Mouse (Mus musculus) CH12.LX (cell line): Measurements from ENCODE around the gene Drap1. TPM values are rescaled to one million over a fixed set of nuclear protein-coding genes. Genes with fewer than 3 reads are reported as not detected.

ENCODE experiments used
- DNase-seq: peaks from one replicate; pipeline ENCODE4 v3.0.0-alpha.2; 2013; ENCODE audit errors: extremely low read depth
- H3K27ac ChIP-seq: 2 replicates; pipeline ENCODE4 v1.5.1; 2012; ENCODE audit warnings: low read depth, mild to moderate bottlenecking, control low read depth, moderate library complexity; ENCODE audit not compliant: insufficient read depth
- H3K27me3 ChIP-seq: replicated peaks from 2 replicates; pipeline ENCODE3; 2012; ENCODE audit warnings: inconsistent platforms
- H3K36me3 ChIP-seq, 2 experiments: replicated peaks in 1 of 2; 2 replicates each; pipeline versions ENCODE3 to v1.6.1; 2012; ENCODE audit warnings: inconsistent platforms in 1 of 2, low read length in 1 of 2, mild to moderate bottlenecking in 1 of 2, mixed read lengths in 1 of 2, moderate library complexity in 1 of 2; ENCODE audit not compliant: control insufficient read depth in 1 of 2, insufficient read depth in 1 of 2
- H3K4me1 ChIP-seq, 2 experiments: 2 replicates each; pipeline ENCODE4 v1.6.1; 2012; ENCODE audit warnings: inconsistent platforms in 1 of 2, moderate library complexity in 1 of 2; ENCODE audit not compliant: insufficient read depth in 2 of 2, control insufficient read depth in 1 of 2
- H3K4me2 ChIP-seq: 2 replicates; pipeline ENCODE4 v1.6.1; 2012; ENCODE audit warnings: low read depth, mild to moderate bottlenecking, control low read depth; ENCODE audit not compliant: poor library complexity, insufficient read depth, severe bottlenecking
- H3K4me3 ChIP-seq, 3 experiments: fragments of 150-350 bp in 1 of 3; sonication (generic) in 1 of 3; replicated peaks in 1 of 3; 2 replicates each; pipeline versions ENCODE3 to v1.5.1; 2011 to 2012; ENCODE audit warnings: low read depth in 2 of 3, low read length in 2 of 3, mild to moderate bottlenecking in 2 of 3, moderate library complexity in 2 of 3, control low read depth in 1 of 3, improper control_type of control experiment in 1 of 3, inconsistent platforms in 1 of 3, mixed read lengths in 1 of 3; ENCODE audit not compliant: poor library complexity in 1 of 3
- H3K79me2 ChIP-seq: replicated peaks from 2 replicates; pipeline ENCODE4 v1.6.1; 2012; ENCODE audit warnings: mild to moderate bottlenecking, moderate library complexity; ENCODE audit not compliant: control insufficient read depth, poor library complexity, insufficient read depth, severe bottlenecking; ENCODE audit errors: extremely low read depth
- H3K9ac ChIP-seq: 2 replicates; pipeline ENCODE4 v1.6.1; 2012; ENCODE audit warnings: low read depth, mild to moderate bottlenecking, control low read depth, moderate library complexity; ENCODE audit not compliant: insufficient read depth
- H3K9me3 ChIP-seq: replicated peaks from 2 replicates; pipeline ENCODE3; 2012; ENCODE audit warnings: low read length, inconsistent platforms, mixed read lengths
- ELF1 ChIP-seq: IDR thresholded peaks from 2 replicates; pipeline ENCODE4 v1.6.1; 2014; ENCODE audit warnings: low read depth, mild to moderate bottlenecking, inconsistent platforms, low read length, improper control_type of control experiment
- EP300 ChIP-seq: IDR thresholded peaks from 2 replicates; pipeline ENCODE4 v1.6.1; 2011; ENCODE audit warnings: low read length, improper control_type of control experiment
- GABPA ChIP-seq: IDR thresholded peaks from 2 replicates; pipeline ENCODE4 v1.6.1; 2012; ENCODE audit warnings: low read depth, low read length, improper control_type of control experiment, inconsistent platforms; ENCODE audit not compliant: insufficient replicate concordance
- HCFC1 ChIP-seq: IDR thresholded peaks from 2 replicates; pipeline ENCODE4 v1.6.1; 2012; ENCODE audit warnings: low read depth, mild to moderate bottlenecking, inconsistent platforms, low read length, improper control_type of control experiment
- IRF4 ChIP-seq: IDR thresholded peaks from 2 replicates; pipeline ENCODE4 v1.6.1; 2014; ENCODE audit warnings: low read depth, mild to moderate bottlenecking, inconsistent platforms, low read length, improper control_type of control experiment
- JUN ChIP-seq: IDR thresholded peaks from 2 replicates; pipeline ENCODE4 v1.6.1; 2011; ENCODE audit warnings: low read depth, mild to moderate bottlenecking, low read length, improper control_type of control experiment, moderate library complexity; ENCODE audit not compliant: insufficient read depth
- KAT2A ChIP-seq: IDR thresholded peaks from 2 replicates; pipeline ENCODE4 v1.6.1; 2012; ENCODE audit warnings: low read length, improper control_type of control experiment, inconsistent platforms; ENCODE audit not compliant: insufficient replicate concordance
- MAFK ChIP-seq: IDR thresholded peaks from 2 replicates; pipeline ENCODE4 v1.6.1; 2011; ENCODE audit warnings: low read length, improper control_type of control experiment; ENCODE audit not compliant: insufficient replicate concordance
- MAX ChIP-seq: IDR thresholded peaks from 2 replicates; pipeline ENCODE4 v1.6.1; 2011; ENCODE audit warnings: low read length, improper control_type of control experiment
- MXI1 ChIP-seq: IDR thresholded peaks from 2 replicates; pipeline ENCODE4 v1.6.1; 2011; ENCODE audit warnings: mild to moderate bottlenecking, low read depth, low read length, improper control_type of control experiment
- MYC ChIP-seq: IDR thresholded peaks from 2 replicates; pipeline ENCODE4 v1.6.1; 2011; ENCODE audit warnings: low read depth, mild to moderate bottlenecking, improper control_type of control experiment, low read length
- NELFE ChIP-seq: IDR thresholded peaks from 2 replicates; pipeline ENCODE4 v1.6.1; 2011; ENCODE audit warnings: low read depth, low read length, improper control_type of control experiment
- NRF1 ChIP-seq: IDR thresholded peaks from 2 replicates; pipeline ENCODE4 v1.6.1; 2014; ENCODE audit warnings: low read depth, mild to moderate bottlenecking, inconsistent platforms, low read length, improper control_type of control experiment, moderate library complexity
- PAX5 ChIP-seq: IDR thresholded peaks from 2 replicates; pipeline ENCODE4 v1.6.1; 2012; ENCODE audit warnings: low read length, inconsistent platforms, mixed read lengths
- RAD21 ChIP-seq: IDR thresholded peaks from 2 replicates; pipeline ENCODE4 v1.6.1; 2011; ENCODE audit warnings: low read depth, mild to moderate bottlenecking, low read length, improper control_type of control experiment, moderate library complexity
- RCOR1 ChIP-seq: conservative IDR thresholded peaks from 2 replicates; pipeline ENCODE4 v1.6.1; 2012; ENCODE audit warnings: low read depth, mild to moderate bottlenecking, inconsistent platforms, low read length, improper control_type of control experiment
- SMC3 ChIP-seq: IDR thresholded peaks from 2 replicates; pipeline ENCODE4 v1.6.1; 2011; ENCODE audit warnings: low read depth, low read length, improper control_type of control experiment
- TBP ChIP-seq: conservative IDR thresholded peaks from 2 replicates; pipeline ENCODE4 v1.6.1; 2011; ENCODE audit warnings: low read depth, low read length, improper control_type of control experiment
- UBTF ChIP-seq: IDR thresholded peaks from 2 replicates; pipeline ENCODE4 v1.6.1; 2012; ENCODE audit warnings: low read depth, mild to moderate bottlenecking, inconsistent platforms, low read length, improper control_type of control experiment, moderate library complexity
- USF1 ChIP-seq: IDR thresholded peaks from 2 replicates; pipeline ENCODE4 v1.6.1; 2014; ENCODE audit warnings: low read depth, mild to moderate bottlenecking, inconsistent platforms, low read length, improper control_type of control experiment
- USF2 ChIP-seq: conservative IDR thresholded peaks from 2 replicates; pipeline ENCODE4 v1.6.1; 2011; ENCODE audit warnings: low read depth, low read length, improper control_type of control experiment
- ZC3H11A ChIP-seq: IDR thresholded peaks from 2 replicates; pipeline ENCODE4 v1.6.1; 2012; ENCODE audit warnings: low read depth, mild to moderate bottlenecking, inconsistent platforms, low read length, improper control_type of control experiment
- ZNF384 ChIP-seq: IDR thresholded peaks from 2 replicates; pipeline ENCODE4 v1.6.1; 2012; ENCODE audit warnings: low read depth, low read length, improper control_type of control experiment, inconsistent platforms
- dilution Hi-C: fragments of 300-500 bp; cut with MboI; formaldehyde crosslinking; loops from 2 replicates; pipeline ENCODE4 v1.14.3; 2020; ENCODE audit warnings: low sequenced_read_pairs; ENCODE audit not compliant: extremely low pct_unique_long_range_greater_than_20kb, extremely low pct_ligation_motif_present
- in situ Hi-C: fragments of 300-500 bp; cut with MboI; formaldehyde crosslinking; loops from 3 replicates; pipeline ENCODE4 v1.14.3; 2019; ENCODE audit warnings: low sequenced_read_pairs, low pct_ligation_motif_present, low pct_unique_long_range_greater_than_20kb, mixed read lengths
- polyA plus RNA-seq: library from polyadenylated mRNA; unstranded; fragments of >175 nt; gene quantifications from 2 replicates; pipeline ENCODE4 v1.2.1, GENCODE M21; 2012; ENCODE audit warnings: low read depth; ENCODE audit not compliant: insufficient read length
- total RNA-seq, 2 experiments: library from RNA; depleted of rRNA; stranded (reverse); fragments of 300-350 nt in 1 of 2; fragments of >200 nt in 1 of 2; gene quantifications; 2 replicates each; pipeline ENCODE4 v1.2.3; 2012 to 2014

The Drap1 gene
- total and polyA plus RNA-seq, 3 experiments, result 73.3 to 180 (median 143) TPM

GRCm38 (mm10) chr19:5414534-5414957 is 10.2 kb downstream of the Drap1 start:
- H3K4me1 ChIP-seq, result 0 out of 4 replicates have a peak, but pooled peaks cover 0 to 3% of the 10 kb centered on the region in 2 experiments
- dilution Hi-C loops, result no loop called here

DNA sequence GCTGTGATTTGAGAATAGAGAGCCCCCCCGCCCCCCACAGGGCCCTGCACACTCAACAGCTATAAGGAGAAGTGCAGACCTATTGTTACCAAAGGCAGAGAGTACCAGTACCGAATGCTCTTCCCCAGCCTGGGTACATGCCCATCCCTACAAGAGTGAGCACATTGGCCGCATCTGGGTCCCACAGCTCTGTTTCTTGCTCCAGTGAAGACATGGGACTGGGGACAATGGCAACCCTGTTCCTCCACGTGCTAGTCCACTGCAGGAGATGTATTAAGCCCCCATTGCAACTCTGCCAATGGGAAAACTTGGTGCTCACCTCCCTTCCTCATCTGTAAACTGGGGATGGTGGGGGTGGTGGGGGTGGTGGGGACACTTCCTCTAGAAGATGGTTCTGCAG is 10.9 kb downstream of the Drap1 start:
- no peak overlapping the region for H3K9ac ChIP-seq
- no peak for DNase-seq
- peaks cover 3 to 6% of the 10 kb centered on the region in 2 experiments; a peak in 2 of 4 replicates for H3K4me1 ChIP-seq
- H3K4me3 ChIP-seq, result no peak overlapping the region
- peaks cover 0 to 18% of the 10 kb centered on the region in 2 experiments for H3K36me3 ChIP-seq
- in situ Hi-C loops (no loop called here), dilution Hi-C loops (no loop called here)
- TF ChIP-seq HCFC1 (no peak), JUN (no peak), MAX (no peak), EP300 (no peak), TBP (no peak), RCOR1 (no peak), NELFE (no peak), RAD21 (no peak), ELF1 (no peak), IRF4 (no peak), USF1 (no peak), MXI1 (no peak), ZC3H11A (no peak), USF2 (no peak), MYC (no peak), NRF1 (no peak), PAX5 (no peak), UBTF (no peak), MAFK (no peak), SMC3 (no peak)
- no peak overlapping the region for H3K27ac ChIP-seq
- H3K4me2 ChIP-seq, result no peak overlapping the region
- H3K27me3 ChIP-seq, result no peaks in the 10 kb centered on the region
- H3K79me2 ChIP-seq, result no peaks in the 10 kb centered on the region
- no peaks in the 10 kb centered on the region for H3K9me3 ChIP-seq

More at GRCm38 (mm10) chr19:5414534-5414957, 10.2 kb downstream of the Drap1 start:
- Histone ChIP-seq H3K4me2 (no peak overlapping the region), H3K27me3 (no peaks in the 10 kb centered on the region), H3K36me3 (peaks cover 0 to 19% of the 10 kb centered on the region in 2 experiments), H3K4me3 (no peak overlapping the region), H3K9ac (no peak overlapping the region), H3K79me2 (no peaks in the 10 kb centered on the region), H3K9me3 (no peaks in the 10 kb centered on the region), H3K27ac (no peak overlapping the region)
- in situ Hi-C loops, result no loop called here
- TF ChIP-seq IRF4, result no peak
- no peak for TF ChIP-seq ZNF384
- TF ChIP-seq KAT2A, result no peak
- no peak for TF ChIP-seq JUN
- no peak for TF ChIP-seq UBTF
- TF ChIP-seq GABPA, result no peak
- DNase-seq, result no peak
